Mouse (Mus musculus) heart, embryonic 15.5 days (tissue): ENCODE measurements at regions not wholly inside any gene's neighbourhood (a gene's known extent, or its start where the extent isn't known, plus 50 kb on each side); places are given as distances from the start of the nearest gene placed in this dataset.

ENCODE experiments used
- ATAC-seq: fragments of 200-750 bp; cut with Nextera tagmentation; replicated peaks from 2 replicates; pipeline ENCODE4 v1.8.0; 2017; ENCODE audit warnings: low read depth, moderate TSS enrichment; ENCODE audit not compliant: insufficient number of reproducible peaks, insufficient read depth, low FRiP score
- H3K27ac ChIP-seq: fragments of 300-500 bp; sonication (generic); 2 replicates; pipeline ENCODE4 v1.5.1; 2015; ENCODE audit warnings: mild to moderate bottlenecking, inconsistent platforms
- H3K27me3 ChIP-seq: fragments of 300-500 bp; sonication (generic); 2 replicates; pipeline ENCODE4 v1.6.1; 2015; ENCODE audit warnings: inconsistent platforms
- H3K36me3 ChIP-seq: fragments of 300-500 bp; sonication (generic); 2 replicates; pipeline ENCODE4 v1.6.1; 2015; ENCODE audit warnings: mild to moderate bottlenecking, inconsistent platforms
- H3K4me1 ChIP-seq: fragments of 300-500 bp; sonication (generic); replicated peaks from 2 replicates; pipeline ENCODE4 v1.6.1; 2015; ENCODE audit warnings: inconsistent platforms
- H3K4me2 ChIP-seq: fragments of 300-500 bp; sonication (generic); 2 replicates; pipeline ENCODE4 v1.6.1; 2015; ENCODE audit warnings: inconsistent platforms, mild to moderate bottlenecking, moderate library complexity
- H3K4me3 ChIP-seq: fragments of 300-500 bp; sonication (generic); 2 replicates; pipeline ENCODE4 v1.5.1; 2015; ENCODE audit warnings: mild to moderate bottlenecking, inconsistent platforms
- H3K9ac ChIP-seq: fragments of 300-500 bp; sonication (generic); 2 replicates; pipeline ENCODE4 v1.6.1; 2015; ENCODE audit warnings: mild to moderate bottlenecking, inconsistent platforms
- H3K9me3 ChIP-seq: fragments of 300-500 bp; sonication (generic); replicated peaks from 2 replicates; pipeline ENCODE4 v1.6.1; 2016; ENCODE audit warnings: inconsistent platforms
- WGBS: fragments of 180-500 bp; shearing (Covaris S2); methylation state at CpG from one replicate; pipeline ENCODE4 v1.1.7; 2015; ENCODE audit warnings: mixed read lengths; 5-methylcytosine and 5-hydroxymethylcytosine counted together

GRCm38 (mm10) chr3:52158788-52159260, 53.9 kb upstream of the Maml3 start:
- Histone ChIP-seq H3K27me3 (no peaks in the 10 kb centered on the region), H3K9ac (no peak overlapping the region), H3K4me1 (peaks cover 3% of the 10 kb centered on the region; the same call in 1 of the 2 replicates), H3K27ac (no peak overlapping the region), H3K4me3 (no peak overlapping the region), H3K9me3 (peaks cover 3% of the 10 kb centered on the region; the same call in 1 of the 2 replicates), H3K36me3 (no peaks in the 10 kb centered on the region), H3K4me2 (no peak overlapping the region)
- no peak for ATAC-seq
- 76% methylated on average over 3 of the region's 3 CpGs for WGBS

GRCm38 (mm10) chr3:52161688-52162087, 56.8 kb upstream of the Maml3 start:
- Histone ChIP-seq H3K4me1 (peaks cover 3% of the 10 kb centered on the region; the same call in 1 of the 2 replicates), H3K4me2 (no peak overlapping the region), H3K4me3 (no peak overlapping the region), H3K9me3 (no peaks in the 10 kb centered on the region), H3K36me3 (no peaks in the 10 kb centered on the region), H3K9ac (no peak overlapping the region), H3K27me3 (no peaks in the 10 kb centered on the region), H3K27ac (no peak overlapping the region)
- WGBS = 41% methylated on average over 3 of the region's 3 CpGs
- no peak for ATAC-seq

- ATAC-seq = no peak
- 65% methylated on average over 16 of the region's 16 CpGs for WGBS
- Histone ChIP-seq H3K36me3 (no peaks in the 10 kb centered on the region), H3K9me3 (no peaks in the 10 kb centered on the region), H3K4me2 (no peak overlapping the region), H3K9ac (no peak overlapping the region), H3K4me1 (peaks cover 3% of the 10 kb centered on the region; the same call in 1 of the 2 replicates), H3K27ac (no peak overlapping the region), H3K4me3 (no peak overlapping the region), H3K27me3 (no peaks in the 10 kb centered on the region)
Observed at GRCm38 (mm10) chr3:52163990-52164389, 59.1 kb upstream of the Maml3 start.

DNA sequence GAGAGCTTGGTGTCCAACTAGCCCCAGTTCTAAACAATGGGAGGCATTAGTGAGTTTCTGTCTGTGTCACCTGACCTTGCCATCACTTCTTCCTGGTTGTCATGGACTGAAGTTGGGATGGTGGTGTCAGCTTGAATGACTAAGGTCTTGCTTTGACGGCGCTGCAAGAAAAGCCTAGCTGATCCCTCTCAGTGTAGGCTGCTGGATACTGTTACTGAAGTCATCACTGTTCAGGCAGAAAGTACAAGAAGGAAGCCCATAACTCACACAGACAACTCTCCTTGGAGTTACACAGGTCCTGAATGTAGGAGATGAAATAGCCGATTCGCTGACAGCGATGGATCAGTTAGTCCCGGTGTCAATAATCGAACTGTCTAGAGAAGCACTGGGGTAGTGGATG, 62.5 kb upstream of the Maml3 start:
- Histone ChIP-seq H3K36me3 (no peaks in the 10 kb centered on the region), H3K4me1 (no peaks in the 10 kb centered on the region), H3K4me3 (no peak overlapping the region), H3K27ac (no peak overlapping the region), H3K4me2 (no peak overlapping the region), H3K9me3 (no peaks in the 10 kb centered on the region), H3K27me3 (no peaks in the 10 kb centered on the region), H3K9ac (no peak overlapping the region)
- WGBS = 90% methylated on average over 7 of the region's 7 CpGs
- no peak for ATAC-seq

GRCm38 (mm10) chr3:52170847-52171246, 66.0 kb upstream of the Maml3 start:
- H3K27ac ChIP-seq = no peak overlapping the region
- no peaks in the 10 kb centered on the region for H3K4me1 ChIP-seq
- no peaks in the 10 kb centered on the region for H3K27me3 ChIP-seq
- H3K9me3 ChIP-seq = no peaks in the 10 kb centered on the region
- H3K4me3 ChIP-seq = no peak overlapping the region
- H3K4me2 ChIP-seq = no peak overlapping the region
- no peak overlapping the region for H3K9ac ChIP-seq
- 87% methylated on average over 7 of the region's 7 CpGs for WGBS
- no peaks in the 10 kb centered on the region for H3K36me3 ChIP-seq
- ATAC-seq = no peak

DNA sequence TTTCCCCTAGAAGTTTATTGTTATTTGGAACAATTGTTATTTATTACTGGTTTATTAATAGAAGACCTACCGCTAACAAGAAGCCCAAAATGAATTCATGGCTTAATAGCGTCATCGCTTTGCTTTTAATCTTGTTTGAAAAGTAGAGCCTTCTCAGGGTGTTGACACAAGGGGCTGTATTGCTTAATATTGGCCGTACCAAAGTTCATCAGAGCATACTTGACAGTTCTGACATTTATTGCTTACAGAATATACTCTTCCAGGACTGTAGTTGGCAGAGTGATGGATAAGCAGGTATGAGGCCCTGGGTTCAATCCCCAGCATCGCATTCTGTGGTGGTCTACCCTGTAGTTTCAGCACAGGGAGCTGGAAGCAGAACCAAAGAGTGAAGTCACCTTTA, 66.4 kb upstream of the Maml3 start:
- no peak overlapping the region for H3K4me3 ChIP-seq
- H3K4me2 ChIP-seq = no peak overlapping the region
- H3K27ac ChIP-seq = no peak overlapping the region
- no peaks in the 10 kb centered on the region for H3K9me3 ChIP-seq
- ATAC-seq = no peak
- no peaks in the 10 kb centered on the region for H3K36me3 ChIP-seq
- 83% methylated on average over 5 of the region's 5 CpGs for WGBS
- H3K4me1 ChIP-seq = 0 out of 2 replicates have a peak, but pooled peaks cover 2% of the 10 kb centered on the region
- H3K27me3 ChIP-seq = no peaks in the 10 kb centered on the region
- no peak overlapping the region for H3K9ac ChIP-seq

- no peak overlapping the region for H3K27ac ChIP-seq
- peaks cover 9% of the 10 kb centered on the region for H3K4me1 ChIP-seq
- no peak overlapping the region for H3K4me3 ChIP-seq
- H3K9ac ChIP-seq = no peak overlapping the region
- ATAC-seq = no peak
- no peak overlapping the region for H3K4me2 ChIP-seq
- no peaks in the 10 kb centered on the region for H3K27me3 ChIP-seq
- 77% methylated on average over 1 of the region's 1 CpGs for whole genome bisulfite sequencing
- no peaks in the 10 kb centered on the region for H3K36me3 ChIP-seq
- no peaks in the 10 kb centered on the region for H3K9me3 ChIP-seq
Observed at GRCm38 (mm10) chr3:52173490-52173889, 68.6 kb upstream of the Maml3 start.

DNA sequence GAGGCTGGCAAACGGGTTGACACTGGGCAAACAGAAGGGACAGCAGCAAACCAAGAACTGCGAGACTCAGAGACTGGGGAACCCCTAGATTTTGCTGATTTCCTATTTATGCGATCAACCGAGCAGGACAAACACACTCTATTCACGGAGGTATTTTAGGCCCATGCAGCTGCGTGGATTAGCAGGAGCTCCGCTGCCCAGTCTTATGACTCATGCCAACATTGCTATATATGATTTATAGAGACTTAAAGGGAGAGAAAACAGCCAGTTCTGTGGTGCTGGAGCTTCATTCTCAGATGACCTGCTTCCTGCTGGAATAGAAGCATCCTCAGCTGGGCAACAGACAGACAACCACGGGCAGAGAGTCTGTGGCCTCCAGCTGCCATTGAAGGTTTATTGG, 71.2 kb upstream of the Maml3 start:
- WGBS = 73% methylated on average over 8 of the region's 8 CpGs
- H3K27ac ChIP-seq = no peak overlapping the region

DNA sequence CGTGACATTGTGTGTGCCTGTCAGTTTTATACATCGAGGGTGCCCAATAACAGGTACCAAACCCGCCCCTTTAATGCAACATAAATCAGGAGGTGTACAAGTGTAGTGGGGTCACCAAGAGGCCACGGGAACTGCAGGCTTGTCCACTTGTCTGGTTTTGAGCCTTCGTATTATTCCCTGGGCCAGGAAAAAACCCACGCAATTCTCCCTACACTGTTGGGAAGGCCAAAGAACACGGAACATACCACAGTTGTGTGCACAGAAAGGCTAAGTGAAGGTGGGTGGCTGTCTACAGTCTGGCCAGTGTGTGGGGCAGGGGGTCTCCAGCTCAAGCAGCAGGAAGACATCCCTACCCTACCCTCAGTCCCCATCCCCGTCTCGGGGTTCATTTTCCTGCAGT, 74.0 kb upstream of the Maml3 start:
- H3K27ac ChIP-seq = peak overlapping the region; percentile 95
- no peak for ATAC-seq
- H3K36me3 ChIP-seq = no peaks in the 10 kb centered on the region
- H3K4me3 ChIP-seq = no peak overlapping the region
- H3K4me2 ChIP-seq = peak overlapping the region; percentile 52; the same call in 1 of the 2 replicates
- 71% methylated on average over 9 of the region's 9 CpGs for WGBS
- H3K9ac ChIP-seq = no peak overlapping the region
- no peaks in the 10 kb centered on the region for H3K27me3 ChIP-seq
- H3K4me1 ChIP-seq = peaks cover 39% of the 10 kb centered on the region
- no peaks in the 10 kb centered on the region for H3K9me3 ChIP-seq

More for the DNA sequence above, 71.2 kb upstream of the Maml3 start:
- no peaks in the 10 kb centered on the region for H3K36me3 ChIP-seq
- H3K4me1 ChIP-seq = peaks cover 35% of the 10 kb centered on the region
- no peaks in the 10 kb centered on the region for H3K27me3 ChIP-seq
- no peak for ATAC-seq
- no peak overlapping the region for H3K9ac ChIP-seq
- no peaks in the 10 kb centered on the region for H3K9me3 ChIP-seq
- no peak overlapping the region for H3K4me2 ChIP-seq
- no peak overlapping the region for H3K4me3 ChIP-seq

DNA sequence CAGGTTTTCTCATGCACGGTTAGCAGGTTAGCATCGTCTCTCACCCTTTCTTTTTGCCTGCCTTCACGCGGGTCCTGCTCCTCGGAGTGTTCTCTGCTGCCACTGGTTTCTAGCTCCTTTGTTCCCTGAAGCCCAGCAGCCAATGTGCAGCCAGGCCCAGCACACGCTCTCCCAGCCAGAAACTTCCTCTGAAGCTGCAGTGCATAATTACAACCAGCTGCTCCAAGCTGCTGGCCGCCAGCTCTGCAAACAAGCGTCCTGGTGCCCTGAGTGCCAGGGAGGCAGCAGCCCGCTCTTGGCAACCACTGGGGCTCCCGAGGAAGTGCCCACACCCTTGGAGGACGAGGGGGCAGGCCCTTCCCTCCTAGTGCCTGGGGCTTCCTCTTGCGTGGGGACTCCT, 74.8 kb upstream of the Maml3 start:
- no peaks in the 10 kb centered on the region for H3K36me3 ChIP-seq
- peak overlapping the region; percentile 35 for H3K9ac ChIP-seq
- H3K4me3 ChIP-seq = peak overlapping the region; percentile 16; the same call in 1 of the 2 replicates
- peak overlapping the region; percentile 52 for H3K4me2 ChIP-seq
- H3K9me3 ChIP-seq = no peaks in the 10 kb centered on the region
- H3K27ac ChIP-seq = peak overlapping the region; percentile 95
- ATAC-seq = peak; percentile 73
- peaks cover 39% of the 10 kb centered on the region for H3K4me1 ChIP-seq
- H3K27me3 ChIP-seq = no peaks in the 10 kb centered on the region
- 7% methylated on average over 12 of the region's 12 CpGs for WGBS

DNA sequence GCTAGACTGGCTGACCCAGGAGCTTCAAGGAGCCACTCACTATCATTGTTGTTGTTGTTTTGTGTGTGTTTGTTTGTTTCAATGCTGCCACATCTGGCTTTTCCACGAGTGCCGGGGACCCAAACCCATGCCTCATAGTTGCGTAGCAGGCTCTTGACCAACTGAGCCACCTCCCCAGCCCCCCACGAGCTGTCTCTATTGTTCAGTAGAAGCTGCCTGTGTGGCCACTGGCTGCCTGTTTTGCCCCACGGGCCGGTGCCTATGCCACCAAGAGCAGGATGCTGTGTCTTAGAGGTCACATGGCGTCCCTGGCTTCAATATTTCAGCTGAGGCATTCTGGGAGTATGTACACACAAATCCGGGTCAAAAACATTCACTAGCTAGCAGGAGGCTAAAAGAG, 75.4 kb upstream of the Maml3 start:
- WGBS = 41% methylated on average over 8 of the region's 8 CpGs
- peaks cover 39% of the 10 kb centered on the region for H3K4me1 ChIP-seq
- no peak overlapping the region; the same call in 1 of the 2 replicates for H3K9ac ChIP-seq

DNA sequence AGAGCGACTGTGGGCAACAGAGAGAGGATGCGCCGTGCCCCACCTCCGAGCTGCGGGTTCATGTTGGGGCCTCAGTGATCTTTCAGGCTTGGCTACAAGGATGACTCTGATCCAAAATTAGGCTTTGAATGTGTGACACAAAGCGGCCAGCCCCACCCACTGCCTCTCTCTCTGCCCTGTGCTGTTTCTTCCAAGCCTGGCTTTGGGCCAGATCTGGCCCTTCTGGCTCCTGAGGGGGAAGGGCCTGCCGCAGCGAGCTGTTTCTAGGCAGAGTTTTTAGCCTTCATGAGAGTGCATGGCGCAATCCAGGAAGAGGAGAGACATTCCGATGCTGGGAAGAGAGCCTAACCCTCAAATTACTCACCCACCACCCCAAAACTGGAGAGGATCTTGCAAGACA, 75.9 kb upstream of the Maml3 start:
- peak; percentile 89 for ATAC-seq
- Histone ChIP-seq H3K36me3 (no peaks in the 10 kb centered on the region), H3K4me1 (peaks cover 39% of the 10 kb centered on the region), H3K4me3 (no peak overlapping the region), H3K27ac (peak overlapping the region; percentile 95), H3K9me3 (no peaks in the 10 kb centered on the region), H3K9ac (no peak overlapping the region; the same call in 1 of the 2 replicates), H3K4me2 (peak overlapping the region; percentile 52), H3K27me3 (no peaks in the 10 kb centered on the region)
- 20% methylated on average over 10 of the region's 10 CpGs for whole genome bisulfite sequencing

More for the DNA sequence above, 75.4 kb upstream of the Maml3 start:
- no peak; the same call in 1 of the 2 replicates for ATAC-seq
- Histone ChIP-seq H3K27ac (peak overlapping the region; percentile 95), H3K27me3 (no peaks in the 10 kb centered on the region), H3K4me2 (peak overlapping the region; percentile 52), H3K36me3 (no peaks in the 10 kb centered on the region), H3K9me3 (no peaks in the 10 kb centered on the region), H3K4me3 (no peak overlapping the region)
